Mouse (Mus musculus): ENCODE data around the gene Tenm4. TPM values are rescaled to one million over a fixed set of nuclear protein-coding genes. Genes with fewer than 3 reads are reported as not detected.

Gene Tenm4
- polyA plus RNA-seq (2012; rRNA removed): 29.8 and 31.4 TPM in 2 replicates

GRCm38 (mm10) chr7:96170924-96171595 lies at the start of gene Tenm4:
Gene Tenm4 (plus strand): TSS chr7:96171246.
- DNase-seq (ENCODE audit: extremely low spot score in 1 of 2, low spot score in 1 of 2): no peak

DNA sequence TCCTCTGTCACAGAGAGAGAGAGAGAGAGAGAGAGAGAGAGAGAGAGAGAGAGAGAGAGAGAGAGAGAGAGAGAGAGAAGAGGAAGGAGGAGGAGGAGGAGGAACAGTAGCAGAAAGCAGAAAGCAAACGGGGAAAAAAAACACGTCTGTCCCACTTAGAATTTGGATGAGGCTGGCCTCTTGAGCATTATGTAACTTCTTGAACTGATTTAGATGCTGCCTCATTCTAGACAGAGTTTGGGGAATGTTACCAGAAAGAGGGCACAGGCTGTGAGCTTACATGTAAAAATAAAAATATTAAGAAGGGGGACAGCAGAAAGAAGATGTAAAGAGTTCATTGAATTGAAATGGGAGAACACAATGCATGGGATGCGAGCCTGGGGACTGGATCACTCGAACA lies 40.3 kb upstream of the Tenm4 start:
- DNase-seq (ENCODE audit: extremely low spot score in 1 of 2, low spot score in 1 of 2): peak in 1 of 2 experiments; percentile 15

GRCm38 (mm10) chr7:96131175-96131574 lies 39.9 kb upstream of the Tenm4 start:
- no peak for DNase-seq (ENCODE audit: extremely low spot score in 1 of 2, low spot score in 1 of 2)

- DNase-seq (ENCODE audit: extremely low spot score in 1 of 2, low spot score in 1 of 2): no peak
Measured at GRCm38 (mm10) chr7:96136497-96136961, 34.5 kb upstream of the Tenm4 start.

- no peak for DNase-seq (ENCODE audit: extremely low spot score in 1 of 2, low spot score in 1 of 2)
Measured at GRCm38 (mm10) chr7:96141876-96142275, 29.2 kb upstream of the Tenm4 start.

DNA sequence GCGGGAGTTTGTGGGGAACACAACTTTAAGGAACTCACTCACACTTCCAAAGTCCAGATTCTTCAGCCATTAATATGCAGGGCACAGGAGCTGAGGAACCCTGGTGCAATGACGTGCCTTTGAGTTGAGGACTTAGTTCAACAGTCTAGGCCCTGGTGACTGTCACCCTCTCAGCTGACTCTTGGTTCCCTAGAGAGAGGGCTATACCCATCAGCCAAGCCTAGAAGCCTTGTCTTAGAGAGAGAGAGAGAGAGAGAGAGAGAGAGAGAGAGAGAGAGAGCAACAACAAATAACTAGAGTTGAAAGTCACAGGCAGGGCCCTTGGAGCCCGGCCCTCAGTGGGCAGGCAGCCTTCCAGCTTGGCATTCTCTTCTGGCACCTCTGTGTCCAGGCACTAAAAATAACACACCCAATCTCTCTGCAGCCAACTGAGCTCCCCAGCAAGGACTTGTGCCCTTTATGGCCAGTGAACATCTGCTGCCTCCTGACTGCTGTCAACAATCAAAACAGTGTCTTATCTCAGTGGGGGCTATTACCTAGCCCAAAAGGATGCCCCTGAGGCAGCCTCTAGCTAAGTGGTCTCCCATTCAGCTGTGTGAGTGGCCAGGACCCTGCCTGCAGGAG lies 28.0 kb upstream of the Tenm4 start:
- DNase-seq (ENCODE audit: extremely low spot score in 1 of 2, low spot score in 1 of 2): peak in 1 of 2 experiments; percentile 30

DNA sequence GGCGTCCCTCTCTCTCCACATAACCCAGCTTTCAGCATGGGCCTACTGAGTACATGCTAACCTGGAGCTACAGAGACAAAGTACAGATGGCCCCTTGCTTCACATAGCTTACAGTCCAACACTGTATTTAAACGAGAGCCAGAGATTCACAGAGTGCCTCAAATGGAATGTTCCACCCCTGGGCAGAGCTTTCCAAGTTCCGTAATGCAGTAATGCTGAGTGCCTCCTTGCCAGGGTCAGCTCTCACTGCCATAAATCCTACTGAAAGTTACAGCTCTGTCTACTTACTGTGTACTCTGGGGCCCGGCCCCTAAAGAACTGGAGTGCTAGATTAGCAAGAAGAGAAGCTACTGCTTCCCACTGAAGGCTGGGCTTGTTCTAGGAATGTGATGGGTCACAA lies 23.6 kb upstream of the Tenm4 start:
- DNase-seq (ENCODE audit: extremely low spot score in 1 of 2, low spot score in 1 of 2): no peak

DNA sequence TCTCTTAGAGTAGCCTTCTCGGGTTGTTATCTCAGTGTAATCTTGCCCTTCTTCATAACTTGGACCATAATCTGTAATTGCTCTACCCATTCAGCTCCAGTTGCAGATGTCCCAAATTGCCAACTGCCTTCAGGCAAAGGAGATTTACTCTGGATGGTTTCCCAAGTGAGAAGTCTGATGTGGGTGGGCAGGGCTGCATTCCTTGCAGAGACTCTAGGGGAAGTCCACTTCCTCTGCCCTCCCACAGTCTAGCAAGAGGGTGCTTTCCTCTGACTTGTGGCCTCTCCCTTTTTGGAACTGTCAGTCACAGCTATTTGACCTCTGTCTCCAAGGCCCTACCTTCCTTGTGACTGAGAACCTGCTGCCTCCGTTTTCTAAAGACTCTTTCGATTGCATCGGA lies 22.9 kb upstream of the Tenm4 start:
- no peak for DNase-seq (ENCODE audit: extremely low spot score in 1 of 2, low spot score in 1 of 2)

- DNase-seq (ENCODE audit: extremely low spot score in 1 of 2, low spot score in 1 of 2): peak; percentile 37 to 83
Measured at GRCm38 (mm10) chr7:96151277-96151676, 19.8 kb upstream of the Tenm4 start.

DNA sequence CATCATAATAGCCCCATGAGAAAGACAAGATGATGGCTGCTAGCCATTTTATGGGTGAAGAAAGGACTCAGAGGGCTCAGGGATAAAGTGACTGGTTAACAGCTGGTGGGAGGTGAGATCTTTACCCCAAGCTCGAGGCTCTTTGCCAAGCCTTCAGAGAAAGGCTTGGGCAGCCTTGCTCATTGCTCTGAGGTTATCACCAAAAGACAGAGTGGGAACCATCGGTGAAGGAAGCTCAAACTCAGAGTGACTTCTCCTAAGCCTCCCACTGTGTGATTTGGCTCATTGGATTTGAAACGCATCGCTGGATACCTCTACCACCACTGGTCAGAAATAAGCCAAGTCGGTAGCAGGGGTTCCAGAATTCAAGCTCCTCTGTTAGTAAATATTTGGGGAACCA lies 19.1 kb upstream of the Tenm4 start:
- no peak for DNase-seq (ENCODE audit: extremely low spot score in 1 of 2, low spot score in 1 of 2)

DNA sequence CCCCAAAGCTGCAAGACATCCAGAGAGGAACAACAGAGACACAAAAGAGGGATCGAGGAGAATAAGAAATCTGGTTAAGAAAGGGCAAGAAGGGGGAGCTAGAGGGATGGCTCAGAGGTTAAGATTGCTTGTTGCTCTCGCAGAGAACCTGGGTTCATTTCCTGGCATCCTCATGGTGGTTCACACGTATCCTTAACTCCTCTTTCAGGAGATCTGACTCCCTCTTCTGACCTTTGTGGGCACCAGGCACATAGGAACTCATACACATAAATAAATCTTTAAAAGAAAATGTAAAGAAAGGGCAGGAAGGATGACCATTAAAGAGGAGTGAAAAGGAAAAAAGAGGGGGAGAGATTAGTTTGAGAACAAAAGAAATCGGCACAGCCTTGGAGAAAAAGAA lies 18.6 kb upstream of the Tenm4 start:
- DNase-seq (ENCODE audit: extremely low spot score in 1 of 2, low spot score in 1 of 2): no peak

GRCm38 (mm10) chr7:96152924-96153359 lies 18.1 kb upstream of the Tenm4 start:
- DNase-seq (ENCODE audit: extremely low spot score in 1 of 2, low spot score in 1 of 2): no peak

- no peak for DNase-seq (ENCODE audit: extremely low spot score in 1 of 2, low spot score in 1 of 2)
Measured at GRCm38 (mm10) chr7:96154025-96154424, 17.0 kb upstream of the Tenm4 start.

DNA sequence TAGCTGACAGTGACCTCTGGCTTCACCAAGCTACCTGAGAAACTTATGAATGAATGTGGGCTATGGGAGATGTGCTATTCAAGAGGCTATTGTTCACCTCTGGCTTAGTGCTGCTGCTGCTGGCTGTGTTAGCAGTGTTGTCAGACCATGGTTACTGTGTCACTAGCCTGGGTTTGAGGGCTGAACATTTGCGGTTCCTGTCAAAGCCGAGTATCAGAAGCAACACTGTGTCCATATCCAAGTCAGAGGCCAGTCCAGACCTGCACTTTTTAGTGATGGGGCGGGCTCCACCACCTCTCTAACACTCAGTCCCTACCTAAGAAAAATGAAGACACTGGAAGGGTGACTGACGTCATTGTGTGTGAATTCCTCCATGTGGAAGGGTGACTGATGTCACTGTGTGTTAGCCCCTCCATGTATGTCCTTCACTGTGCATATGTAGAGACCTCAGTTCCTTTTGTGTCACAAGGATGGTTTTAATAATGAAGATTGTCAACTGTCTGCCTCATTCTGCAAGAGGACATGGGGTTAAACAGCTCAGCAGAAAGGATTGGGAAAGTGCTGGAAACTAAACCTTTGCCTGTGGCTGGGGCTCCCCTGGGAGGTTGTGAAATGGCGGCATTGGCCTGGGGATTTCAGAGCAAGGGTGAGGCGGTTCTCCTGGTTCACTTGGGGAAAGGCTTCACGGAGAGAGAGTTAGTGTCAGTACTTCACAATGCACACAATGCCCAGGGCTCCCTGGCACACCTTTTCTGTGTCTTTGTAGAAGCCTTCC lies 14.4 kb upstream of the Tenm4 start:
- no peak for DNase-seq (ENCODE audit: extremely low spot score in 1 of 2, low spot score in 1 of 2)

- DNase-seq (ENCODE audit: extremely low spot score in 1 of 2, low spot score in 1 of 2): no peak
Measured at GRCm38 (mm10) chr7:96164141-96164540, 6.9 kb upstream of the Tenm4 start.

GRCm38 (mm10) chr7:96168921-96169320 lies 2.1 kb upstream of the Tenm4 start:
- peak in 1 of 2 experiments; percentile 11 for DNase-seq (ENCODE audit: extremely low spot score in 1 of 2, low spot score in 1 of 2)

GRCm38 (mm10) chr7:96171596-96172563 lies 834 bp downstream of the Tenm4 start:
- no peak for DNase-seq (ENCODE audit: extremely low spot score in 1 of 2, low spot score in 1 of 2)

DNA sequence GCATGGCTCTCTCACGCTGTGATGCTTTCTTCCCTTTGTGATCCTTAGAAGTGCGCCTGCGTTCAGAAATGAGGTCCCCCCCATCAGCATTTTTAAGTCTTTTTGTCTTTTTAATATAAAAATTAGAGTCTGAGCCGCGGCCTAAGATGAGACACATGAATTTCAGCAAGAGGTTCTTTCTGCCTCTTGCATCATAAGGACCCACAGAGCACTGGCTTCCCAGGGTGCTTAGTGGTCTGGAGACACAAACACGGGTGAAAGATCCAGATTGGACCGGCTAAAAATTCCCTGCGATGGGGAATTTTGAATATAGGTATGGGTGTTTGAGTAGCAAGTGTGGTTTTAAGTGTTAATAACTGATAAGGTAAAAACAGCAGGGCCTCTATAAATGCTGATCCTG lies 5.7 kb downstream of the Tenm4 start:
- no peak for DNase-seq (ENCODE audit: extremely low spot score in 1 of 2, low spot score in 1 of 2)

GRCm38 (mm10) chr7:96181751-96182150 lies 10.7 kb downstream of the Tenm4 start:
- no peak for DNase-seq (ENCODE audit: extremely low spot score in 1 of 2, low spot score in 1 of 2)

DNA sequence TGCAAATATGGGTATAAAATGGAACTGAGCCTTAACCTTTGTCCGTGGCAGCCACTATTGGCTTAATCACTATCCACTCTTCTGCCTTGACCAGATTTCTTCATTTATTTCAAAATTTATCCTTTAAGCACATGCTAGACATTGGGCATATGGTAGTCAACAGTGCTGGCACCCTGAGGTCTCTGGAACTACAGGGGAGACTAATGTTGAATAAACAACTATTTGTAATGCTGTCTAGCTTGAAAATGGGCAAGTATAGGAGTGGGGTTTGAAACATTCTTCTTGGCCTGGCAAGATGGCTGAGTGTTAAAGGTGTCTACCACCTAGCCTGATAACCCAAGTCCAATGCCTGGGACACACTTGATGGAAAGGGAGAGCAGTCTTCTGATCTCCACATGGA lies 12.1 kb downstream of the Tenm4 start:
- DNase-seq (ENCODE audit: extremely low spot score in 1 of 2, low spot score in 1 of 2): no peak
